Mouse (Mus musculus) hindbrain, embryonic 11.5 days (tissue): ENCODE results near the gene Tpm4. TPM values are rescaled to one million over a fixed set of nuclear protein-coding genes. Genes with fewer than 3 reads are reported as not detected.
A peak's percentile ranks its signal among the peaks of the same experiment; 100 is the strongest.

Experiments
- ATAC-seq: fragments of 200-750 bp; cut with Nextera tagmentation; 2 replicates; pipeline ENCODE4 v1.8.0; 2017; ENCODE audit warnings: mild to moderate bottlenecking, moderate TSS enrichment, moderate library complexity; ENCODE audit not compliant: low FRiP score
- DNase-seq: peaks from one replicate; pipeline ENCODE4 v3.0.0-alpha.2; 2015; ENCODE audit warnings: low spot score
- H3K27ac ChIP-seq: fragments of 300-500 bp; sonication (generic); 2 replicates; pipeline ENCODE4 v1.5.1; 2014; ENCODE audit warnings: mild to moderate bottlenecking, low read depth, low read length
- H3K27me3 ChIP-seq: fragments of 300-500 bp; sonication (generic); 2 replicates; pipeline ENCODE4 v1.6.1; 2014; ENCODE audit warnings: mild to moderate bottlenecking, low read length, moderate library complexity, mixed read lengths; ENCODE audit not compliant: control insufficient read depth, insufficient read depth
- H3K36me3 ChIP-seq: fragments of 300-500 bp; sonication (generic); 2 replicates; pipeline ENCODE4 v1.6.1; 2014; ENCODE audit warnings: mild to moderate bottlenecking, low read length, moderate library complexity, mixed read lengths; ENCODE audit not compliant: control insufficient read depth, insufficient read depth
- H3K4me1 ChIP-seq: fragments of 300-500 bp; sonication (generic); replicated peaks from 2 replicates; pipeline ENCODE4 v1.6.1; 2014; ENCODE audit warnings: low read length, mixed read lengths; ENCODE audit not compliant: control insufficient read depth, insufficient read depth
- H3K4me2 ChIP-seq: fragments of 300-500 bp; sonication (generic); replicated peaks from 2 replicates; pipeline ENCODE4 v1.6.1; 2014; ENCODE audit warnings: mild to moderate bottlenecking, low read depth, low read length
- H3K4me3 ChIP-seq: fragments of 300-500 bp; sonication (generic); 2 replicates; pipeline ENCODE4 v1.5.1; 2014; ENCODE audit warnings: low read depth, low read length
- H3K9ac ChIP-seq: fragments of 300-500 bp; sonication (generic); 2 replicates; pipeline ENCODE4 v1.6.1; 2014; ENCODE audit warnings: low read depth, low read length
- H3K9me3 ChIP-seq: fragments of 300-500 bp; sonication (generic); 2 replicates; pipeline ENCODE4 v1.6.1; 2016; ENCODE audit warnings: low read length; ENCODE audit not compliant: control insufficient read depth
- WGBS: fragments of 180-500 bp; shearing (Covaris S2); extraction: QIAGEN DNeasy Blood & Tissue Kit; methylation state at CpG from one replicate; pipeline ENCODE4 v1.1.7; 2014; 5-methylcytosine and 5-hydroxymethylcytosine counted together
- polyA plus RNA-seq: library from polyadenylated mRNA; unstranded; fragments of >200 nt; fragmentation: Nextera tagmentation; extraction: Ambion mirVana; gene quantifications from 2 replicates; pipeline ENCODE4 v1.2.1, GENCODE M21; 2014

Tpm4 gene
- polyA plus RNA-seq, 1 experiment from 2014 or later, result 567 TPM

GRCm38 (mm10) chr8:72160707-72161697, 26.2 kb downstream of the Tpm4 start, which contains the start of gene Rab8a:
Rab8a (plus strand) TSS chr8:72161200.
- WGBS, result under 1% methylated on average over 76 of the region's 82 CpGs
- H3K9me3 ChIP-seq, result no peaks in the 10 kb centered on the region

GRCm38 (mm10) chr8:72162821-72163220, 28.0 kb downstream of the Tpm4 start:
- H3K4me3 ChIP-seq, result no peak overlapping the region
- ATAC-seq (no peak), DNase-seq (no peak)
- peaks cover 8% of the 10 kb centered on the region; the same call in 1 of the 2 replicates for H3K4me1 ChIP-seq
- no peaks in the 10 kb centered on the region for H3K36me3 ChIP-seq
- no peak overlapping the region for H3K4me2 ChIP-seq
- no peaks in the 10 kb centered on the region for H3K9me3 ChIP-seq
- H3K27ac ChIP-seq, result no peak overlapping the region
- no peaks in the 10 kb centered on the region for H3K27me3 ChIP-seq
- no peak overlapping the region for H3K9ac ChIP-seq

More at GRCm38 (mm10) chr8:72160707-72161697, 26.2 kb downstream of the Tpm4 start, which contains the start of gene Rab8a:
- peak within 1 kb of the TSS; percentile 85 for H3K4me2 ChIP-seq
- DNase-seq (peak; percentile 99), ATAC-seq (peak; percentile 99)
- peak within 1 kb of the TSS; percentile 71; the same call in 1 of the 2 replicates for H3K27ac ChIP-seq
- H3K27me3 ChIP-seq, result no peaks in the 10 kb centered on the region
- H3K4me3 ChIP-seq, result peak within 1 kb of the TSS; percentile 94
- peak within 1 kb of the TSS; percentile 94 for H3K9ac ChIP-seq
- peaks cover 8% of the 10 kb centered on the region; the same call in 1 of the 2 replicates for H3K4me1 ChIP-seq
- no peaks in the 10 kb centered on the region for H3K36me3 ChIP-seq

GRCm38 (mm10) chr8:72169098-72169668, 34.4 kb downstream of the Tpm4 start:
- H3K4me2 ChIP-seq, result no peak overlapping the region
- H3K4me1 ChIP-seq, result no peaks in the 10 kb centered on the region
- DNase-seq (no peak), ATAC-seq (no peak)
- H3K9ac ChIP-seq, result no peak overlapping the region
- no peak overlapping the region for H3K4me3 ChIP-seq
- no peaks in the 10 kb centered on the region for H3K27me3 ChIP-seq
- H3K36me3 ChIP-seq, result peaks cover 9% of the 10 kb centered on the region; the same call in 1 of the 2 replicates
- WGBS, result 89% methylated on average over 3 of the region's 3 CpGs
- no peak overlapping the region for H3K27ac ChIP-seq
- no peaks in the 10 kb centered on the region for H3K9me3 ChIP-seq

DNA sequence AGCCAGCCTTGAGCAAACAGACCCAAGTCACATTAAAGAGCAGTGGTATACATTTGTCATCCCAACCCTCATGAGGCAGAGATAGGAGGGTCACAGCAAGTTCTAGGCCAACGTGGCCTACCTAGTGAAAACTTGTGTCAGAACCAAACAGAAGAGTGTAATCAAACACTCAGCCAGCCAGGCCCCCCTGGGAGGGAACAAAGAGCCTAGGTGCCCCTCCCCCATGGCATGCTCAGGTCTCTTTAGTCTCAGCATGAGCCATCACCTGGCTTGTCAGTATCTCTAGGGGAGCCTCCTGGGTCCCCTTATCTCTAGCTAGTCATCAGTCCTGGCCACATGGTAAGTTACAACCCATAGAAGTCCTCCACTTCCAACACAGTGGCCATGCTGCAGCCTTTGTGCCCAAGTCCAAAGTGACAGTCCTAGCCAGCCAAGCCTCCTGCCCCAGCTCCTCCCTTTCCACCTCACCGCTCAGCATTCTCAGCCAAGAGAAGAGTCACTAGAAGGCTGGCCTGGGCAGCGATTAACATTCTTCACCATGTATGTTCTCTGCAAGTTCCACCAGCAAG, 35.0 kb downstream of the Tpm4 start:
- ATAC-seq, result no peak
- H3K36me3 ChIP-seq, result peaks cover 9% of the 10 kb centered on the region; the same call in 1 of the 2 replicates
- WGBS, result 81% methylated on average over 3 of the region's 3 CpGs

GRCm38 (mm10) chr8:72177346-72177925, 42.7 kb downstream of the Tpm4 start:
- H3K4me1 ChIP-seq, result no peaks in the 10 kb centered on the region
- peak; percentile 83 for DNase-seq
- H3K9ac ChIP-seq, result no peak overlapping the region
- no peak overlapping the region for H3K4me3 ChIP-seq
- peak; percentile 69 for ATAC-seq
- no peaks in the 10 kb centered on the region for H3K9me3 ChIP-seq
- H3K27ac ChIP-seq, result no peak overlapping the region
- peaks cover 3% of the 10 kb centered on the region; the same call in 1 of the 2 replicates for H3K36me3 ChIP-seq
- WGBS, result 55% methylated on average over 5 of the region's 5 CpGs
- no peaks in the 10 kb centered on the region for H3K27me3 ChIP-seq
- H3K4me2 ChIP-seq, result no peak overlapping the region

More for the DNA sequence above, 35.0 kb downstream of the Tpm4 start:
- Histone ChIP-seq H3K9me3 (no peaks in the 10 kb centered on the region), H3K27ac (no peak overlapping the region), H3K4me1 (no peaks in the 10 kb centered on the region), H3K4me2 (no peak overlapping the region), H3K4me3 (no peak overlapping the region), H3K27me3 (no peaks in the 10 kb centered on the region), H3K9ac (no peak overlapping the region)
- no peak for DNase-seq

- no peaks in the 10 kb centered on the region for H3K36me3 ChIP-seq
- no peak overlapping the region for H3K4me2 ChIP-seq
- no peaks in the 10 kb centered on the region for H3K27me3 ChIP-seq
- H3K4me3 ChIP-seq, result no peak overlapping the region
- no peak for DNase-seq
- 85% methylated on average over 2 of the region's 2 CpGs for WGBS
- no peaks in the 10 kb centered on the region for H3K9me3 ChIP-seq
- H3K4me1 ChIP-seq, result no peaks in the 10 kb centered on the region
- ATAC-seq, result no peak
- no peak overlapping the region for H3K9ac ChIP-seq
- H3K27ac ChIP-seq, result no peak overlapping the region
Observed at GRCm38 (mm10) chr8:72183554-72184202, 48.9 kb downstream of the Tpm4 start.

DNA sequence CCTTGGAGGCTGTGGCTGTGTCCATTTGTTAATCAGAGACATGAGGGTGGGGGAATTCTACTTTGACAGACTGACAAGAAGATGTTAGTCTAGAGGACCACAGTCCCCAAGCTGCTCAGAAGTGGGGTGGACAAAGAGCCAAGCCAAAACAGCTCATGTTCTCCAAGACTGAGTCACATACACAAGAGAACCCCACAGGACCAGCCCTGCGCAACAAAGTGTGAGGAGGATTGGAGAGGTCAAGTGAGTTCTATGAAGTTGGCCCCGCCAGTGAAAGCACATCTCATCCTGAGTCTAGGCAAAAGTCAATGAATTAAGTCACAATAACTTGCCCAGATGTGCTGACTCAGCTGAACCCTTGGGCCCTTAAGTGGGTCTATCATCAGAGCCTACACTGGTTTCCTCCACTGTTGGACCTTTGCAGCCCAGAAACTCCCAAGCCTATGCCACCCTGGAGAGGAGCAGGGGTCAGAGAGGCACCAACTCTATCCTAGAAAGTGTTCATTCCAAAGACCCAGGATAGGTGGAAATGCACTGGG, 53.1 kb downstream of the Tpm4 start:
- Histone ChIP-seq H3K36me3 (no peaks in the 10 kb centered on the region), H3K4me3 (no peak overlapping the region), H3K9me3 (no peaks in the 10 kb centered on the region), H3K4me1 (no peaks in the 10 kb centered on the region), H3K27me3 (no peaks in the 10 kb centered on the region), H3K27ac (no peak overlapping the region), H3K4me2 (no peak overlapping the region), H3K9ac (no peak overlapping the region)
- ATAC-seq (no peak), DNase-seq (no peak)
- WGBS, result 88% methylated on average over 2 of the region's 2 CpGs
